Mouse (Mus musculus): ENCODE measurements around the gene Coq10a. TPM values are rescaled to one million over a fixed set of nuclear protein-coding genes. Genes with fewer than 3 reads are reported as not detected.
A peak's percentile ranks its signal among the peaks of the same experiment; 100 is the strongest.

Gene Coq10a
- polyA plus RNA-seq, 1 experiment = 22.9 TPM

- peaks cover 4% of the 10 kb centered on the region; the same call in 1 of the 2 replicates for H3K4me1 ChIP-seq (ENCODE audit: control insufficient read depth, insufficient read depth, low read length)
Observed at GRCm38 (mm10) chr10:128409692-128410559, 41.1 kb upstream of the Coq10a start.

GRCm38 (mm10) chr10:128408591-128409535, 40.1 kb upstream of the Coq10a start:
- H3K4me1 ChIP-seq (ENCODE audit: control insufficient read depth, insufficient read depth, low read length) = peaks cover 4% of the 10 kb centered on the region; the same call in 1 of the 2 replicates
- TF ChIP-seq POLR2A (IDR thresholded peaks at IDR 0.05; ENCODE audit: borderline replicate concordance, control insufficient read depth, low read depth, low read length) = no peak
- TF ChIP-seq CTCF (IDR thresholded peaks at IDR 0.05; ENCODE audit: control insufficient read depth, insufficient read depth, low read length) = no peak
- H3K27ac ChIP-seq (ENCODE audit: control insufficient read depth, insufficient read depth, low read depth, low read length, poor library complexity) = no peak overlapping the region; the same call in 1 of the 2 replicates
- WGBS = 18% methylated on average over 35 of the region's 35 CpGs
- peak overlapping the region; percentile 79 for H3K4me3 ChIP-seq (replicated peaks; ENCODE audit: control insufficient read depth, low read depth, low read length)

More at GRCm38 (mm10) chr10:128409692-128410559, 41.1 kb upstream of the Coq10a start:
- peak; percentile 70 for TF ChIP-seq CTCF (IDR thresholded peaks at IDR 0.05; ENCODE audit: control insufficient read depth, insufficient read depth, low read length)
- TF ChIP-seq POLR2A (IDR thresholded peaks at IDR 0.05; ENCODE audit: borderline replicate concordance, control insufficient read depth, low read depth, low read length) = peak; percentile 53; the same call in 1 of the 2 replicates
- Histone ChIP-seq H3K4me3 (replicated peaks; ENCODE audit: control insufficient read depth, low read depth, low read length) (peak overlapping the region; percentile 79), H3K27ac (ENCODE audit: control insufficient read depth, insufficient read depth, low read depth, low read length, poor library complexity) (peak overlapping the region; percentile 31)
- 3% methylated on average over 36 of the region's 36 CpGs for WGBS

GRCm38 (mm10) chr10:128403931-128404330, 35.1 kb upstream of the Coq10a start:
- no peak for TF ChIP-seq CTCF (IDR thresholded peaks at IDR 0.05; ENCODE audit: control insufficient read depth, insufficient read depth, low read length)
- TF ChIP-seq POLR2A (IDR thresholded peaks at IDR 0.05; ENCODE audit: borderline replicate concordance, control insufficient read depth, low read depth, low read length) = no peak
- Histone ChIP-seq H3K4me1 (ENCODE audit: control insufficient read depth, insufficient read depth, low read length) (peaks cover 1% of the 10 kb centered on the region; the same call in 1 of the 2 replicates), H3K4me3 (replicated peaks; ENCODE audit: control insufficient read depth, low read depth, low read length) (no peak overlapping the region), H3K27ac (ENCODE audit: control insufficient read depth, insufficient read depth, low read depth, low read length, poor library complexity) (no peak overlapping the region)
- WGBS = 85% methylated on average over 7 of the region's 7 CpGs

GRCm38 (mm10) chr10:128401638-128402037, 32.8 kb upstream of the Coq10a start:
- 66% methylated on average over 9 of the region's 9 CpGs for whole genome bisulfite sequencing
- TF ChIP-seq CTCF (IDR thresholded peaks at IDR 0.05; ENCODE audit: control insufficient read depth, insufficient read depth, low read length) = no peak
- TF ChIP-seq POLR2A (IDR thresholded peaks at IDR 0.05; ENCODE audit: borderline replicate concordance, control insufficient read depth, low read depth, low read length) = no peak
- Histone ChIP-seq H3K27ac (ENCODE audit: control insufficient read depth, insufficient read depth, low read depth, low read length, poor library complexity) (no peak overlapping the region), H3K4me1 (ENCODE audit: control insufficient read depth, insufficient read depth, low read length) (no peaks in the 10 kb centered on the region), H3K4me3 (replicated peaks; ENCODE audit: control insufficient read depth, low read depth, low read length) (no peak overlapping the region)

- 76% methylated on average over 2 of the region's 2 CpGs for WGBS
Observed at GRCm38 (mm10) chr10:128401056-128401455, 32.3 kb upstream of the Coq10a start, which contains the start of gene Slc39a5. Slc39a5 (minus strand) TSS chr10:128401229.

GRCm38 (mm10) chr10:128400338-128400737, 31.5 kb upstream of the Coq10a start:
- H3K27ac ChIP-seq (ENCODE audit: control insufficient read depth, insufficient read depth, low read depth, low read length, poor library complexity) = no peak overlapping the region
- no peak overlapping the region for H3K4me3 ChIP-seq (replicated peaks; ENCODE audit: control insufficient read depth, low read depth, low read length)
- H3K4me1 ChIP-seq (ENCODE audit: control insufficient read depth, insufficient read depth, low read length) = no peaks in the 10 kb centered on the region
- 71% methylated on average over 5 of the region's 5 CpGs for WGBS
- TF ChIP-seq POLR2A (IDR thresholded peaks at IDR 0.05; ENCODE audit: borderline replicate concordance, control insufficient read depth, low read depth, low read length) (no peak), CTCF (IDR thresholded peaks at IDR 0.05; ENCODE audit: control insufficient read depth, insufficient read depth, low read length) (no peak)

More at GRCm38 (mm10) chr10:128401056-128401455, 32.3 kb upstream of the Coq10a start, which contains the start of gene Slc39a5:
- H3K4me3 ChIP-seq (replicated peaks; ENCODE audit: control insufficient read depth, low read depth, low read length) = no peak within 1 kb of the TSS
- no peak within 1 kb of the TSS for H3K27ac ChIP-seq (ENCODE audit: control insufficient read depth, insufficient read depth, low read depth, low read length, poor library complexity)
- no peak for TF ChIP-seq POLR2A (IDR thresholded peaks at IDR 0.05; ENCODE audit: borderline replicate concordance, control insufficient read depth, low read depth, low read length)
- H3K4me1 ChIP-seq (ENCODE audit: control insufficient read depth, insufficient read depth, low read length) = no peaks in the 10 kb centered on the region

GRCm38 (mm10) chr10:128397466-128397865, 28.7 kb upstream of the Coq10a start:
- WGBS = 83% methylated on average over 7 of the region's 7 CpGs
- H3K4me1 ChIP-seq (ENCODE audit: control insufficient read depth, insufficient read depth, low read length) = no peaks in the 10 kb centered on the region

More at GRCm38 (mm10) chr10:128397466-128397865, 28.7 kb upstream of the Coq10a start:
- no peak for TF ChIP-seq POLR2A (IDR thresholded peaks at IDR 0.05; ENCODE audit: borderline replicate concordance, control insufficient read depth, low read depth, low read length)
- TF ChIP-seq CTCF (IDR thresholded peaks at IDR 0.05; ENCODE audit: control insufficient read depth, insufficient read depth, low read length) = no peak
- Histone ChIP-seq H3K27ac (ENCODE audit: control insufficient read depth, insufficient read depth, low read depth, low read length, poor library complexity) (no peak overlapping the region), H3K4me3 (replicated peaks; ENCODE audit: control insufficient read depth, low read depth, low read length) (no peak overlapping the region)
